Mouse (Mus musculus) myocyte (in vitro differentiated cells): ENCODE results near the gene Smug1. TPM values are rescaled to one million over a fixed set of nuclear protein-coding genes. Genes with fewer than 3 reads are reported as not detected.

Experiments
- H3K27me3 ChIP-seq: one replicate; pipeline ENCODE4 v1.6.1; 2011; ENCODE audit not compliant: control insufficient read depth, insufficient read depth, insufficient read length
- H3K36me3 ChIP-seq: one replicate; pipeline ENCODE4 v1.6.1; 2011; ENCODE audit not compliant: control insufficient read depth, insufficient read depth
- H3K4me2 ChIP-seq: one replicate; pipeline ENCODE4 v1.6.1; 2011; ENCODE audit warnings: low read depth, control low read depth
- H3K4me3 ChIP-seq: one replicate; pipeline ENCODE4 v1.5.1; 2011; ENCODE audit warnings: mild to moderate bottlenecking, control low read depth, moderate library complexity
- H3K79me2 ChIP-seq: one replicate; pipeline ENCODE4 v1.6.1; 2011; ENCODE audit not compliant: control insufficient read depth, insufficient read depth
- H3ac ChIP-seq: one replicate; pipeline ENCODE4 v1.6.1; 2011; ENCODE audit not compliant: control insufficient read depth, insufficient read length
- CEBPB ChIP-seq: IDR thresholded peaks from 2 replicates; pipeline ENCODE4 v1.6.1; 2011; ENCODE audit warnings: mild to moderate bottlenecking, moderate library complexity; ENCODE audit not compliant: poor library complexity, insufficient read depth, severe bottlenecking
- E2F4 ChIP-seq: IDR thresholded peaks from one replicate; pipeline ENCODE4 v1.6.1; 2011; ENCODE audit warnings: mild to moderate bottlenecking, control low read depth, moderate library complexity; ENCODE audit not compliant: insufficient read depth
- MAX ChIP-seq: IDR thresholded peaks from one replicate; pipeline ENCODE4 v1.6.1; 2011; ENCODE audit warnings: low read depth, mild to moderate bottlenecking, control low read depth
- MYOD1 ChIP-seq, 3 experiments: IDR thresholded peaks; one replicate each; pipeline ENCODE4 v1.6.1; 2011; ENCODE audit warnings: control low read depth in 2 of 3, low read depth in 2 of 3, mild to moderate bottlenecking in 2 of 3, moderate library complexity in 1 of 3; ENCODE audit not compliant: insufficient read length in 2 of 3, control insufficient read depth in 1 of 3
- MYOG ChIP-seq, 3 experiments: IDR thresholded peaks; one replicate each; pipeline ENCODE4 v1.6.1; 2011; ENCODE audit warnings: control low read depth in 2 of 3, low read depth in 2 of 3, mild to moderate bottlenecking in 2 of 3; ENCODE audit not compliant: insufficient read length in 2 of 3, control insufficient read depth in 1 of 3, insufficient read depth in 1 of 3
- POLR2A ChIP-seq: IDR thresholded peaks from one replicate; pipeline ENCODE4 v1.6.1; 2011; ENCODE audit warnings: low read depth, mild to moderate bottlenecking, control low read depth, moderate library complexity; ENCODE audit not compliant: insufficient read length
- POLR2AphosphoS2 ChIP-seq: IDR thresholded peaks from one replicate; pipeline ENCODE4 v1.6.1; 2011; ENCODE audit warnings: low read depth, control low read depth; ENCODE audit not compliant: insufficient read length
- REST ChIP-seq: IDR thresholded peaks from one replicate; pipeline ENCODE4 v1.6.1; 2011; ENCODE audit warnings: mild to moderate bottlenecking, control low read depth, moderate library complexity; ENCODE audit not compliant: insufficient read depth, insufficient read length
- SRF ChIP-seq: IDR thresholded peaks from one replicate; pipeline ENCODE4 v1.6.1; 2011; ENCODE audit warnings: low read depth; ENCODE audit not compliant: control insufficient read depth, insufficient read length
- TCF12 ChIP-seq: IDR thresholded peaks from one replicate; pipeline ENCODE4 v1.6.1; 2011; ENCODE audit warnings: mild to moderate bottlenecking, control low read depth; ENCODE audit not compliant: poor library complexity, insufficient read depth, severe bottlenecking
- TCF3 ChIP-seq: IDR thresholded peaks from one replicate; pipeline ENCODE4 v1.6.1; 2011; ENCODE audit warnings: low read depth, control low read depth; ENCODE audit not compliant: insufficient read length
- USF1 ChIP-seq: IDR thresholded peaks from one replicate; pipeline ENCODE4 v1.6.1; 2011; ENCODE audit warnings: low read depth, mild to moderate bottlenecking, control low read depth, moderate library complexity
- polyA plus RNA-seq: library from polyadenylated mRNA; unstranded; fragments of >200 nt; fragmentation: generic; extraction: Trizol; gene quantifications from one replicate; pipeline ENCODE4 v1.2.1, GENCODE M21; 2012; ENCODE audit warnings: missing spikeins

Gene Smug1
- polyA plus RNA-seq, 1 experiment, result 18.6 TPM

- H3K4me3 ChIP-seq, result peak overlapping the region; percentile 21
These were observed 17.0 kb upstream of the Smug1 start for GRCm38 (mm10) chr15:103183651-103184610.

GRCm38 (mm10) chr15:103183135-103183534 is 16.2 kb upstream of the Smug1 start:
- H3K36me3 ChIP-seq, result no peaks in the 10 kb centered on the region
- TF ChIP-seq POLR2AphosphoS2 (peak; percentile 13), REST (no peak), MYOG (IDR thresholded peaks at IDR 0.05; ENCODE audit: control insufficient read depth in 1 of 3, insufficient read depth in 1 of 3, insufficient read length in 2 of 3, low read depth in 2 of 3) (no peak), TCF12 (no peak), POLR2A (no peak), USF1 (no peak), TCF3 (no peak), MYOD1 (IDR thresholded peaks at IDR 0.05; ENCODE audit: control insufficient read depth in 1 of 3, insufficient read length in 2 of 3, low read depth in 2 of 3) (no peak), SRF (no peak)
- no peaks in the 10 kb centered on the region for H3K79me2 ChIP-seq
- no peak overlapping the region for H3ac ChIP-seq
- peak overlapping the region; percentile 94 for H3K4me2 ChIP-seq
- no peaks in the 10 kb centered on the region for H3K27me3 ChIP-seq
- H3K4me3 ChIP-seq, result peak overlapping the region; percentile 21

More at GRCm38 (mm10) chr15:103183651-103184610, 17.0 kb upstream of the Smug1 start:
- H3ac ChIP-seq, result no peak overlapping the region
- no peaks in the 10 kb centered on the region for H3K27me3 ChIP-seq
- H3K36me3 ChIP-seq, result no peaks in the 10 kb centered on the region
- H3K79me2 ChIP-seq, result no peaks in the 10 kb centered on the region
- TF ChIP-seq MYOG (IDR thresholded peaks at IDR 0.05; ENCODE audit: control insufficient read depth in 1 of 3, insufficient read depth in 1 of 3, insufficient read length in 2 of 3, low read depth in 2 of 3), result peak in 1 of 3 experiments; percentile 3
- no peak for TF ChIP-seq MAX
- H3K4me2 ChIP-seq, result no peak overlapping the region

DNA sequence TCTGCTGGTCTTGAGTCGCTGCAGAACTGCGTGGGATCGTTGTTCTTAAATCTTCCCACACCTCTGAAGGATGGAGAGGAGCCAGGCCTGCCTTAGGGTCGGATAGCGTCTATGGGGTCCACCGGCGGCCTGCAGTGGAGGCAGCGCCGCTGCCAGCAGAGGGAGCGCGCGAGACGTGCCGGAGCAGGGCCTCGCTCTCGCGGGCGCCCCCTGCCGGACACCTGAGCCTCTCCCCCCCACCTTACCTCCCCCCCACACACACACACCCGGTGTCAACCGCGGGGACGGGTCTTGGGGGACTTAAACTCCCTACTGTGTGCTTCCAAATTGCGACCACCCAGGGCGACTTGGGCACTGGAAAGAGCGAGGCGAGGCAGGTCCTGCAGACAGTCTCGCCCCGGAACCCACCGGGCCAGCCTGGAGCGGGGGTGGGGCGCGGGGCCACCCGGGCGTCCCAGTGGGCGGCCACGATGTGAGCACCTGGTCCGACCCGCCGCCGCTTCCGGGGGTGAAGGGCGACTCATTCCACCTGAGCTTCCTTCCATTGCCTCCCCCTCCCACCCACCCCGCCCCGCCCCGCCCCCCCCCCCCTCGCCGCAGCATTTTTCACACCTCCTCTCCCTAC is 15.4 kb upstream of the Smug1 start:
- Histone ChIP-seq H3K4me3 (peak overlapping the region; percentile 21), H3K36me3 (no peaks in the 10 kb centered on the region), H3ac (no peak overlapping the region), H3K27me3 (no peaks in the 10 kb centered on the region), H3K79me2 (no peaks in the 10 kb centered on the region), H3K4me2 (peak overlapping the region; percentile 94)
- TF ChIP-seq E2F4 (no peak), SRF (peak; percentile 15), MYOD1 (IDR thresholded peaks at IDR 0.05; ENCODE audit: control insufficient read depth in 1 of 3, insufficient read length in 2 of 3, low read depth in 2 of 3) (peak in 1 of 3 experiments; percentile 56), CEBPB (no peak), MYOG (IDR thresholded peaks at IDR 0.05; ENCODE audit: control insufficient read depth in 1 of 3, insufficient read depth in 1 of 3, insufficient read length in 2 of 3, low read depth in 2 of 3) (peak in 1 of 3 experiments; percentile 46), USF1 (no peak)

DNA sequence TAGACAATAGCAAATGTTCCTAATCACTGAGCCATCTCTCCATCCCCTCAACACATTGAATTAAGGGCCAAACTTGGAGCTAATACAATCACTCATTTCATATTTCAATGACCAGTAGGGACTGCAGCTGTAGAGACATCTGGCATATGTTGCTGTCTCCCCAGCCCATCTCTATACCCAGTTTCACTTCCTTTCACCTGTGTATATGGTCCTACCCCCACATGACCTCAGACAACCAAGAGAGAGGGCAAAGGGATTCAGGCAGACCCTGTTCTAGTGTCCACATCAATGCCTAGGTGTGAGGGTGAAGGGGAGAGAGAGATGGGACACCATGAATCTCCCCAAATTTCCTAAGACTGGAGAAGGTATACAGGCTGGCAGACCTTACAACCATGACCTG is 13.5 kb upstream of the Smug1 start:
- no peak overlapping the region for H3K4me3 ChIP-seq
- TF ChIP-seq POLR2AphosphoS2, result no peak
- no peak for TF ChIP-seq MAX
- no peak for TF ChIP-seq CEBPB
- H3K27me3 ChIP-seq, result no peaks in the 10 kb centered on the region
- no peaks in the 10 kb centered on the region for H3K36me3 ChIP-seq
- H3K79me2 ChIP-seq, result no peaks in the 10 kb centered on the region
- no peak overlapping the region for H3K4me2 ChIP-seq
- no peak overlapping the region for H3ac ChIP-seq

DNA sequence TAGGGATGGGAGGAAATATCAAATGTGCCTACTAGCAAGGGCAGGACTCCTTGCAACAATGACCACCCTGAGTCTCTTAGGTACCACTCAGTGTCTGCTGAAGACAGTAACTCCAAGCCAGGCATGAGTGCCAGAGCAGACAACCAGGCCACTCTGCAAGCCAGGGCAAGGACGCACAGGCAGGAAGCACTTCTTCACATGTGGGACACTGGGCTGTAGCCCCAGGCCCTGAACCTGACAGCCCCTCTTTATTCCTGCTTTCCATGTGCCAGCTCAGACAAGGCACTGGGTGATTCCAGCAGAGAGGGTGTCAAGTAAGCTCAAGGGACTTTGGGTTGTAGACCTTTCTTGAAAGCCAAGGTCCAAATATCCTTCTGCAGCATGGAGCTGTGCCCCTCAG is 11.9 kb upstream of the Smug1 start:
- Histone ChIP-seq H3K4me2 (no peak overlapping the region), H3K4me3 (no peak overlapping the region), H3ac (no peak overlapping the region), H3K36me3 (no peaks in the 10 kb centered on the region), H3K27me3 (no peaks in the 10 kb centered on the region), H3K79me2 (no peaks in the 10 kb centered on the region)
- TF ChIP-seq POLR2AphosphoS2, result no peak
- no peak for TF ChIP-seq MYOG (IDR thresholded peaks at IDR 0.05; ENCODE audit: control insufficient read depth in 1 of 3, insufficient read depth in 1 of 3, insufficient read length in 2 of 3, low read depth in 2 of 3)
- no peak for TF ChIP-seq TCF3
- TF ChIP-seq E2F4, result no peak
- no peak for TF ChIP-seq TCF12
- no peak for TF ChIP-seq MAX
- no peak for TF ChIP-seq MYOD1 (IDR thresholded peaks at IDR 0.05; ENCODE audit: control insufficient read depth in 1 of 3, insufficient read length in 2 of 3, low read depth in 2 of 3)
- no peak for TF ChIP-seq POLR2A
- no peak for TF ChIP-seq CEBPB
- no peak for TF ChIP-seq REST
- TF ChIP-seq USF1, result no peak
- no peak for TF ChIP-seq SRF
